Mouse (Mus musculus): Measurements from ENCODE around the gene Olfr1329. TPM values are rescaled to one million over a fixed set of nuclear protein-coding genes. Genes with fewer than 3 reads are reported as not detected.

Gene Olfr1329
- polyA plus RNA-seq (2017; shearing (Covaris generic)), result not detected

DNA sequence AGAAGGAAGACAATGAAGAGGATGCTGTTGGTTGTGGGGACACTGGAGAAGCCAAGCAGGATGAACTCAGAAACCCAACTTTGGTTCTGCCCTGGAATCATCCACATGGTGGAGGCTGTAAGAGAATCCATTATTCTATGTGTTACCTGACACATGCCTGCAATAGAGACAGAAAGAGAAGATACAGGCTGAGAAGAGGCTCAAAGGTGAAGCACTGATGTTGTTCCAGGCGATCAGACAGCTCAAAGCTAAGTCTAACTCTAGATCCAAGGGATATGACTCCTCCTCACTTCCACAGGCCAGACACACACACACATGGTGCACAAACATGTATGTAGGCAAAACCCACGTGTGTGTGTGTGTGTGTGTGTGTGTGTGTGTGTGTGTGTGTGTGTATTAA is at the start of gene Olfr1329:
Olfr1329 (minus strand) TSS at position 101 of the 400 bp plus-strand sequence.

DNA sequence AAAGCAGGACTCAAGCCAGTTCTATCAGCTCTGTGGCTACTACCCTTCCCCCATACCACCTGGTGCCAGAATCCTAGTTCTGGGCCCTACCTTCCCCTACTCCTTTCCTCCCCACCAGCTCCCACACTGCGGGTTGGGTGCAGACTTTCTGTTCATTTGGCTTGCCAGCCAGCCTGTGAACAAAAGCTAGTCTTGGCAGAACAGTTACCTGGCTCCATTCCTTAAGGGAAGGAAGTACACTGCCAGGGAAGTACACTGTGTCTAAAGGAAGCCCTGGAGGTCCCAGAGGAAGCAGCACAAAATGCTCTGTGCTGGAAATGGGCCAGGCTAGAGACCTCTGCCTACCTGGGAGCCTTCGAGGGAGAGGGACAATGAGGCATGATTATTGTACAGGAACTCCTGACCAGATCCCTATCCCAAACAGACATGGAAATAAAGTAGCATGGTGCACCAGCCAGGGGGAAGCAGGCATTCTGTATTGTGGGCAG is 43.9 kb upstream of the Olfr1329 start, which contains the start of gene Lao1:
Lao1 (plus strand) TSS at position 438 of the 488 bp plus-strand sequence.

DNA sequence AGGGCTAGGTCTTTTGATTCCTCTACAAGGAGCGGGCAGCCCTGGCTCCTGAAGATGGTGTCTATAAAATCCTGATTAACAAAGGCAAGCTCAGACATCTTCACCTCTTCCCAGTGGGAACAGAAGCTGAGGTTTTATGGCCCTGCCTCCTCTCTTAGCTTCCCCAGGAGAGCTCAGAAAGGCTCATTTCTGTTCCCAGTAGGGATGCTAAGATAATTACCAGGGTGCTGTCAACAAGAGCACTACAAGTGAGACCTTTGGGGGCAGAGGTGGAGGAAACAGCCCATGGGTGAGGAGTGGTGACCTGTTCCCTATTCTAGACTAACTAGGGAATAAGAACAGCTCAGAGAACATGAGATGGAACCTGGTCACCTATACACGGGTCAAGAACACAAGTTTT is 21.2 kb upstream of the Olfr1329 start, which contains the start of gene Olfr1328:
Olfr1328 (minus strand) TSS at position 101 of the 400 bp plus-strand sequence.

DNA sequence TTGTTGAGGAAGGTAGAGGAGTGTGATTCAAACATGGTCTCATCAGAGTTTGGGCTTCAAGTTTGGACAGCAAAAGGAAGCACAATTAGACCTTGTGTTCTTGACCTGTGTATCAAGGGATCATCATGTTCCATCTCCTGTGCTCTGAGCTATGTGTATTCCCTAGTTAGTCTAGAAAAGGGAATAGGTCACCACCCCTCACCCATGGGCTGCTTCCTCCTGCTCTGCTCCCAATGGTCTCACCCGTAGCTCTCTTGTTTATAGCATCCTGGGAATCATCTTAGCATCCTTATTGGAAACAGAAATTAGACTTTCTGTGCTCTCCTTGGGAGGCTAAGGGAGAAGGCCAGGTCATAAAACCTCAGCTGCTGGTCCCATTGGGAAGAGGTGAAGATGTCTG is 29.0 kb downstream of the Olfr1329 start, which contains the start of gene Olfr1330:
Olfr1330 (plus strand) TSS at position 301 of the 400 bp plus-strand sequence.

Other genes starting within 250 kb of the Olfr1329 start
- under 1 TPM in 1 of 2 experiments, not detected in 1; 0.12 TPM for gene Olfr1342, start 224.7 kb downstream of the Olfr1329 start, polyA plus RNA-seq (2017; shearing (Covaris generic))
- under 1 TPM in 1 of 2 experiments, not detected in 1; 0.71 TPM for gene Olfr1341, start 213.9 kb downstream of the Olfr1329 start, polyA plus RNA-seq (2017; shearing (Covaris generic))
- under 1 TPM in 1 of 2 experiments, not detected in 1; 0.05 TPM for gene Olfr1340, start 197.3 kb downstream of the Olfr1329 start, polyA plus RNA-seq (2017; shearing (Covaris generic))
- gene Olfr1339, start 185.3 kb downstream of the Olfr1329 start, polyA plus RNA-seq (2017; shearing (Covaris generic)), result under 1 TPM in 1 of 2 experiments, not detected in 1; 0.17 TPM
- gene Olfr1338, start 158.7 kb downstream of the Olfr1329 start, polyA plus RNA-seq (2017; shearing (Covaris generic)), result under 1 TPM in 1 of 2 experiments, not detected in 1; 0.32 TPM
- gene Olfr1337, start 134.9 kb downstream of the Olfr1329 start, polyA plus RNA-seq (2017; shearing (Covaris generic)), result not detected
- gene Olfr1335, start 107.5 kb downstream of the Olfr1329 start, polyA plus RNA-seq (2017; shearing (Covaris generic)), result under 1 TPM in 1 of 2 experiments, not detected in 1; 0.27 TPM
- not detected for gene Olfr1333, start 81.2 kb downstream of the Olfr1329 start, polyA plus RNA-seq (2017; shearing (Covaris generic))
- gene Olfr1331, start 52.8 kb downstream of the Olfr1329 start, polyA plus RNA-seq (2017; shearing (Covaris generic)), result under 1 TPM in 1 of 2 experiments, not detected in 1; 0.36 TPM
- gene Olfr1330, start 28.9 kb downstream of the Olfr1329 start, polyA plus RNA-seq (2017; shearing (Covaris generic)), result under 1 TPM in 1 of 2 experiments, not detected in 1; 0.82 TPM
- under 1 TPM in 1 of 2 experiments, not detected in 1; 0.31 TPM for gene Olfr1328, start 21.1 kb upstream of the Olfr1329 start, polyA plus RNA-seq (2017; shearing (Covaris generic))
- gene Lao1, start 44.1 kb upstream of the Olfr1329 start, polyA plus RNA-seq (2017; shearing (Covaris generic)), result not detected
- 10 to 100 TPM; 39.4 to 47.3 TPM for gene Slc2a1, start 191.2 kb upstream of the Olfr1329 start, polyA plus RNA-seq (2017; shearing (Covaris generic))